Mouse (Mus musculus): ENCODE results near the gene Ankrd26. TPM values are rescaled to one million over a fixed set of nuclear protein-coding genes. Genes with fewer than 3 reads are reported as not detected.
"Not testable (repeated sequence)": the region's sequence is repeated elsewhere in the genome, so short reads cannot be mapped to it uniquely, and the experiment has no call there.

Gene Ankrd26
- total RNA-seq (2014; fragmentation: Nextera tagmentation): 14.8 and 19.2 TPM in 2 replicates
- total RNA-seq (2017): 30.7 and 39.6 TPM in 2 replicates

GRCm38 (mm10) chr6:118561745-118562609 lies at the start of gene Ankrd26:
TSS of gene Ankrd26 (minus strand) at chr6:118562226.
- peak; percentile 97 for ATAC-seq (replicated peaks; ENCODE audit: low FRiP score, low TSS enrichment, poor library complexity, severe bottlenecking)

- ATAC-seq (replicated peaks; ENCODE audit: low FRiP score, low TSS enrichment, poor library complexity, severe bottlenecking): no peak
Observed at GRCm38 (mm10) chr6:118608906-118609305, 46.9 kb upstream of the Ankrd26 start.

DNA sequence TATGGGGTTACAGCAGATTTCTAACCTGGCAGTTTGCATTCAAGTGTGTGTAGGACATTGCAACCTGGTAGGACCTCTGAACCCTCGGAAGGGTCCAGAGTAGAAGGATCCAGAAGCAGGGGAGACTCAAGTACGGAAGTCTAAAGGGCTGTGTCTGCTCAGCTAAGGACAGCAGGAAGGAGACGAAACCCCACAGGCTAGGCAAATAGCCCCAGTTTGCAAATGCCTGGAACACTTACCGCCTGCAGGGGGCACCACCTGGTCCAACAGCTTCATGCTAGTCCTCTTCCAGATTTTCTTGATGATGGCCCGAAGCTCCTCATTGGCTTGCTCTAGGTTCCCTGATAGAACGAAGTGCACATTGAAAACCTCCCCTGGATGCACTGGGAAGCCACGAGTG lies 43.9 kb upstream of the Ankrd26 start:
- ATAC-seq (replicated peaks; ENCODE audit: low FRiP score, low TSS enrichment, poor library complexity, severe bottlenecking): no peak

DNA sequence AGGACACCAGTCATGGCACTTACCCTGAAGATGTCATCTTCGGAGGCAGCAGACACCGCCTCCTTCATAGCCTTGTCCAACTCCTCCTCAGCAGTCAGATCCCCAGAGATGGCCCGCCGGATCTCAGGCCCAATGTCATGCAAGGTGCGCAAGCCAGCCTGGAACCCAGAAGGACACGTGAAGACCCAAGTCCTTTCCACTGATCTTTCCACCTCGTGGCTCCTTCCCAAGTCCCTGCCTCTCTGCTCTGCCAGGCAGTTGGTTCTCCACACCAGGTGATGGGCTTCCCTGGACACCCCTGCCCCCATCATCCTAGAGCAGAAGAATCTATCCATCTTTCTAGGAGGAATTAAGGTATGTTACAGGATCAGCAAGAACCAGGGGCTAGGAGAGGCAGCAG lies 41.8 kb upstream of the Ankrd26 start:
- ATAC-seq (replicated peaks; ENCODE audit: low FRiP score, low TSS enrichment, poor library complexity, severe bottlenecking): no peak

- no peak for ATAC-seq (replicated peaks; ENCODE audit: low FRiP score, low TSS enrichment, poor library complexity, severe bottlenecking)
Observed at GRCm38 (mm10) chr6:118595681-118596055, 33.6 kb upstream of the Ankrd26 start.

GRCm38 (mm10) chr6:118594833-118595680 lies 33.0 kb upstream of the Ankrd26 start:
- no peak for ATAC-seq (replicated peaks; ENCODE audit: low FRiP score, low TSS enrichment, poor library complexity, severe bottlenecking)

DNA sequence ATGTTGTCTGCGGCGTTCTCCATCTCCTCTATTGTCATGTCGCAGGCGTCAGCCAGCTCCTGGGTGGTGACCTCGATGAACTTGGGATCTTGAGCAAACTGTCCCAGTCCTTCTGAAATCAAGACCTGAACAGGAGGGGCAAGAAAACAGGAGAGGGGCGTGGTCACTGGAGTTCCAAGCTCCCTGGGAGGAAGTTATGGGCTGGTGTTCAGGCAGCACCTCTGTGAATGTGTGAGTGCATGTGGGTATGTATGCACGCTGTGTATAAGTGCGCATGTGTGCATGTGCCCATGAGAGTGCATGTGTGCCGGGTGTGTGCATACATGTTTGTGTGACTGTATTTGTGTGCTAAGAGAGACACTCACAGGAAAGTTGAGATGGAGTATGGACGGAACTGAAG lies 32.0 kb upstream of the Ankrd26 start:
- ATAC-seq (replicated peaks; ENCODE audit: low FRiP score, low TSS enrichment, poor library complexity, severe bottlenecking): no peak

- peak; percentile 61 for ATAC-seq (replicated peaks; ENCODE audit: low FRiP score, low TSS enrichment, poor library complexity, severe bottlenecking)
Observed at GRCm38 (mm10) chr6:118593377-118594061, 31.5 kb upstream of the Ankrd26 start.

DNA sequence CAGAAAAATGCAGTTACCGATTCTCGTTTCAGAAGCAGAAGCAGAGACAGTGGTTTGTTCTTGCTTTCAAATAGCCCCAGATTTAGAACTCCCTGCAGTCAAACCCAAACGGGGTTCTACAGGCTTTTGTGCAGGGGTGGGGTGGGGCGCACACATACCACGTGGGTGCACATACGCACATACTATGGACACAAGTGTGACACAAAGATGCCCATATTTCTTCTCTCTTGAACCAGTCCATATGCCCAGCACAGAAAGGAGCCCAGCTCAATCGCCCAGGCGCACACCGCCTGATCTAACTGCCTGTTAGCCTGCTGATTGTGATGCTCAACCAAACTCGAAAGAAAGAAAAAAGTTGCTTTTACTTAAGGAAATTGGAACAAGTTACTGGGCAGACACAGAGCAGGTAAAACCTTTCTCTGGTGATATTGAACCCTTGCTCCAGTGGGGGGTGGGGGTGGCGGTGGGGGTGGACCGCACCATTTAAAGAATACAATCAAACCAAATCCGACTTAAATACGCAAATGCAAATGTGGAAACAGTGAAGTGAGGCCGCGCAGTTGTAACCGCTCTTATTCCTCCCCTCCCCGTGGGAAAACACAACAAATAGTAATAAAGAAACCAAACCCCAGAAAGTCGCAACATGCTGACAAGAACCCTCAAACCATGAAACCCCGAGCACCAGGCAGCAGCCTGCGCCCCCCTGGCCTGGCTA lies 30.8 kb upstream of the Ankrd26 start:
- no peak for ATAC-seq (replicated peaks; ENCODE audit: low FRiP score, low TSS enrichment, poor library complexity, severe bottlenecking)

GRCm38 (mm10) chr6:118578741-118579140 lies 16.7 kb upstream of the Ankrd26 start:
- ATAC-seq (replicated peaks; ENCODE audit: low FRiP score, low TSS enrichment, poor library complexity, severe bottlenecking): not testable (repeated sequence)

- ATAC-seq (replicated peaks; ENCODE audit: low FRiP score, low TSS enrichment, poor library complexity, severe bottlenecking): no peak
Observed at GRCm38 (mm10) chr6:118574351-118574750, 12.3 kb upstream of the Ankrd26 start.

GRCm38 (mm10) chr6:118567816-118568215 lies 5.8 kb upstream of the Ankrd26 start:
- no peak for ATAC-seq (replicated peaks; ENCODE audit: low FRiP score, low TSS enrichment, poor library complexity, severe bottlenecking)

DNA sequence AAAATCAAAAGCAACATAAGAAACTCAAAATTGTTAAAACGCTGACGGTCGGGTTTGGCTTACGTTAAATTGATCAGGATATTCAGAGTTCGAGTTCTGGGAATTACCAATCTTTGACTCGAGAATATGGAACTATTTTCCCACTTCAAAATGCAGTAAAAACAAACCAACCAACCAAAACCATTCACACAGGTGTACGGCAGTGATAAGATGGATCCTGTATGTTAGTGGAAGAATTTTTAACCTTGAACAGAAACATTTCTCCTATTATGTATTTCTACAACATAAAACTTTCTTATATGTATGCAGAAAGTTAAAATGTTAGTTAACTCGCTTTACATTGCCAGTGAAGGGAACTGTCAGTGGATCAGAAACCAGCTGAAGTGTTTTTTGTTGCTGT lies 801 bp downstream of the Ankrd26 start:
- no peak for ATAC-seq (replicated peaks; ENCODE audit: low FRiP score, low TSS enrichment, poor library complexity, severe bottlenecking)

GRCm38 (mm10) chr6:118538627-118539026 lies 23.4 kb downstream of the Ankrd26 start:
- no peak for ATAC-seq (replicated peaks; ENCODE audit: low FRiP score, low TSS enrichment, poor library complexity, severe bottlenecking)

DNA sequence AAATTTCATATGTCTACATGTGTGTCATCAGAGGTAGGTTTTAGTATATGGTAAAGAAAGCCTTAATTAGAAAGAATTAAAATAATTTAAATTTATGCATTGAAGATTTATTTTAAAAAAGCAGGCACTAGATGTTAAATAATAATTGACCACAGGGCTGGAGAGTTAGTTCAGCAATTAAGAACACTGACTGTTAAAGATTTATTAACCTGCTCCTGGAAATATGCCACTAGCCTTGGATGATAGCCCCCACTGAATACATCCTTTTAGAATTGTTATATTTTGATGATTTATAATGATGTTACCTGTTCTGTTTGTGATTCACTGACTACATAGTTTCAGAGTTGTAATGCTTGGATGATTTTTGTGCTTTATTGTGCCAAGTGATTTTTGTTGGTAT lies 24.8 kb downstream of the Ankrd26 start:
- not testable (repeated sequence) for ATAC-seq (replicated peaks; ENCODE audit: low FRiP score, low TSS enrichment, poor library complexity, severe bottlenecking)

DNA sequence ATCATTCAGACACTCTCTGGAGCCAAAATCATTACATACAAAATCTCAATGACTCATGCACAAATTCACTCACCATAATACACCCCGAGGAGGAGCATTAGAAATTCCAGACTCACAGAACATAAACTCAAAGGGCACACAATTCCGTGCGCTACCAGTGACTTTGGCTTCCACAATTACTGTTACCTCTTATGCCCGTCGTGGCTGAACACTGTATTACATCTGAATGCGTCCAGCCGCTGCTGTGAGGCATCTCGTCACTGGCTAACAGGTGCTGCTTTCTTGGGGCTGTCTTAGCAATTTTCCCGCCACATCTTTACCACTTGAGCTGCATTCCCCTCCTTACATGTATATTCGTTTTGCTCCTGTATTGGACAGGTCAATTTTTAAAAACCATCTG lies 26.7 kb downstream of the Ankrd26 start:
- ATAC-seq (replicated peaks; ENCODE audit: low FRiP score, low TSS enrichment, poor library complexity, severe bottlenecking): no peak

- ATAC-seq (replicated peaks; ENCODE audit: low FRiP score, low TSS enrichment, poor library complexity, severe bottlenecking): no peak
Observed at GRCm38 (mm10) chr6:118533381-118533780, 28.6 kb downstream of the Ankrd26 start.

GRCm38 (mm10) chr6:118520668-118521067 lies 41.4 kb downstream of the Ankrd26 start:
- no peak for ATAC-seq (replicated peaks; ENCODE audit: low FRiP score, low TSS enrichment, poor library complexity, severe bottlenecking)

GRCm38 (mm10) chr6:118513335-118514012 lies 48.6 kb downstream of the Ankrd26 start:
- peak; percentile 91 for ATAC-seq (replicated peaks; ENCODE audit: low FRiP score, low TSS enrichment, poor library complexity, severe bottlenecking)

All from megakaryocyte-erythroid progenitor cell, adult 5-6 weeks (primary cell).